Mouse (Mus musculus): ENCODE results near the gene Padi4. TPM values are rescaled to one million over a fixed set of nuclear protein-coding genes. Genes with fewer than 3 reads are reported as not detected.

Gene Padi4
- total RNA-seq, 1 experiment = 2.1 TPM

DNA sequence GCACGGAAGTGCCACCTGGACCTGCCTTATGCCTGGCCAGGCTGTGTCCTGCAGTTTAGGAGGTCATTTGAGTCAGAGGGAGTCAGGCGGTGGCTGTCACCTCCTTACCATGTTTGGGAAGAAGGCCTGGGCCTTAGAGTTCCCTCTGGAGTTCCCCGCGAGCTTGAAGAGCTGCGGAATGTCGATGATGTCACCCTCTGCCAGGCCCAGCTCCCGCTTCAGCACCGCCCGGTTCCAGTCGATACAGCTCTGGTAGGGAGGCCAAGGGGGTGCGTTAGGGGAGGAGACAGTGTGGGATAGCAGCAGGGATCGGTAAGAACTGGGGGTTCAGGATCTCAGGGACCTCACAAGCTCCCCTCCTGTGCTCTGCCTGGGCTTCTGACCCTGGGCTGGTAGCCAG is 26.1 kb downstream of the Padi4 start:
- in situ Hi-C loops (cut with MboI; ENCODE audit: low sequenced_read_pairs in 2 of 2, unreplicated experiment in 2 of 2) = no loop called here
- Histone ChIP-seq H3K9ac (ENCODE audit: insufficient read depth, low read depth, low read length, poor library complexity, severe bottlenecking) (no peak overlapping the region), H3K4me3 (ENCODE audit: insufficient read depth in 1 of 2, low read depth in 1 of 2, low read length in 2 of 2, poor library complexity in 1 of 2, severe bottlenecking in 1 of 2) (peak overlapping the region in 1 of 2 experiments; percentile 17; a peak in 1 of 4 replicates), H3K9me3 (ENCODE audit: control insufficient read depth, insufficient read depth, low read depth, low read length) (no peaks in the 10 kb centered on the region), H3K27ac (ENCODE audit: insufficient read depth, low read depth, low read length, poor library complexity, severe bottlenecking) (no peak overlapping the region), H3K4me1 (ENCODE audit: control insufficient read depth in 2 of 2, insufficient read depth in 2 of 2, low read length in 2 of 2, poor library complexity in 1 of 2) (peaks cover 0 to 5% of the 10 kb centered on the region in 2 experiments; a peak in 1 of 4 replicates), H3K36me3 (ENCODE audit: control insufficient read depth, insufficient read depth, low read length, poor library complexity, severe bottlenecking) (no peaks in the 10 kb centered on the region)
- TF ChIP-seq ZNF384 (IDR thresholded peaks at IDR 0.05; ENCODE audit: low read depth, low read length) (no peak), CHD2 (IDR thresholded peaks at IDR 0.05; ENCODE audit: low read depth, low read length) (no peak), HCFC1 (IDR thresholded peaks at IDR 0.05; ENCODE audit: borderline replicate concordance, insufficient read depth, low read length) (no peak), MAFK (IDR thresholded peaks at IDR 0.05; ENCODE audit: insufficient read depth, low read depth, low read length) (no peak), ZC3H11A (IDR thresholded peaks at IDR 0.05; ENCODE audit: borderline replicate concordance, low read depth, low read length) (no peak)
- no peak for DNase-seq (ENCODE audit: low read depth, low spot score)

DNA sequence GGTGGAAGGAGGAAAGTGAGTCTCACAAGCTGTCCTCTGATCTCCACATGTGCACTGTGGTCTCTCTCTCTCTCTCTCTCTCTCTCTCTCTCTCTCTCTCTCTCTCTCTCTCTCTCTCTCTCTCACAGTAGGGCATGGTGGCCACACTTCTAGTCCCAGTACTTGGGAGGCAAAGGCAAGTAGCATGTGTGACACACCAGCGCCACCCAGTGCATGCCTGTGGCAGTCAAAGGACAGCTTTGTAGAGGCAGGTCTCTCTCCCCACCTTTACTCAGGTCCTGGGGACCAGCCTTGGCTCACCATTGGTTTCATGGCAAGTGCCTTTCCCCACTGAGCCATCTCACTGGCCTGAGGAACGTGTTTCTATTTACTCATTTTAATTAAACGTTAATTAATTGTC is 29.4 kb downstream of the Padi4 start:
- no peak overlapping the region for H3K4me3 ChIP-seq (ENCODE audit: insufficient read depth in 1 of 2, low read depth in 1 of 2, low read length in 2 of 2, poor library complexity in 1 of 2, severe bottlenecking in 1 of 2)
- no peaks in the 10 kb centered on the region for H3K9me3 ChIP-seq (ENCODE audit: control insufficient read depth, insufficient read depth, low read depth, low read length)
- H3K36me3 ChIP-seq (ENCODE audit: control insufficient read depth, insufficient read depth, low read length, poor library complexity, severe bottlenecking) = no peaks in the 10 kb centered on the region
- no peak overlapping the region for H3K27ac ChIP-seq (ENCODE audit: insufficient read depth, low read depth, low read length, poor library complexity, severe bottlenecking)
- in situ Hi-C loops (cut with MboI; ENCODE audit: low sequenced_read_pairs in 2 of 2, unreplicated experiment in 2 of 2) = no loop called here
- H3K9ac ChIP-seq (ENCODE audit: insufficient read depth, low read depth, low read length, poor library complexity, severe bottlenecking) = no peak overlapping the region
- DNase-seq (ENCODE audit: low read depth, low spot score) = peak; percentile 53
- no peaks in the 10 kb centered on the region for H3K4me1 ChIP-seq (ENCODE audit: control insufficient read depth in 2 of 2, insufficient read depth in 2 of 2, low read length in 2 of 2, poor library complexity in 1 of 2)
- TF ChIP-seq MAFK (IDR thresholded peaks at IDR 0.05; ENCODE audit: insufficient read depth, low read depth, low read length) = no peak
- peak; percentile 69; the same call in 1 of the 2 replicates for TF ChIP-seq ZC3H11A (IDR thresholded peaks at IDR 0.05; ENCODE audit: borderline replicate concordance, low read depth, low read length)
- no peak for TF ChIP-seq CHD2 (IDR thresholded peaks at IDR 0.05; ENCODE audit: low read depth, low read length)

DNA sequence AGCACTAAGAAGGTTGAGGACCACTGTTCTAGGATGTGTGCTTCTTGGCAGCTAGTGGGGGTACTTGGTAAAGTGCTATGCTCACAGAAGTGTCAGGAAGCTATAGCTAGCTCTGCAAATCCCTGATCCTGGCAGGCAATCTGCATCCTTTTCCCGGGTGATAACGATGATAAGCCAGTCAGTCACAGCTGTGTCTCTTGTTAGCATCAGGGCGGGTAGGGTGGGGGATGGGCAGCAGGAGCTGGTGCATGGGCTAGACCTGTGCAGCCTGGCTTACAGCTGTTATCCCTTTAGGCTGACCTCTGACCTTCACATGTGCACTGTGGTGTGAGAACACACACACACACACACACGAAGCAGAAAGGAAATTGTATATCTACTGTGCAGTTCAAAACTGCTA is 30.9 kb downstream of the Padi4 start:
- in situ Hi-C loops (cut with MboI; ENCODE audit: low sequenced_read_pairs in 2 of 2, unreplicated experiment in 2 of 2) = no loop called here
- Histone ChIP-seq H3K9ac (ENCODE audit: insufficient read depth, low read depth, low read length, poor library complexity, severe bottlenecking) (no peak overlapping the region), H3K9me3 (ENCODE audit: control insufficient read depth, insufficient read depth, low read depth, low read length) (no peaks in the 10 kb centered on the region), H3K36me3 (ENCODE audit: control insufficient read depth, insufficient read depth, low read length, poor library complexity, severe bottlenecking) (no peaks in the 10 kb centered on the region), H3K27ac (ENCODE audit: insufficient read depth, low read depth, low read length, poor library complexity, severe bottlenecking) (no peak overlapping the region), H3K4me3 (ENCODE audit: insufficient read depth in 1 of 2, low read depth in 1 of 2, low read length in 2 of 2, poor library complexity in 1 of 2, severe bottlenecking in 1 of 2) (no peak overlapping the region), H3K4me1 (ENCODE audit: control insufficient read depth in 2 of 2, insufficient read depth in 2 of 2, low read length in 2 of 2, poor library complexity in 1 of 2) (no peaks in the 10 kb centered on the region)
- no peak for DNase-seq (ENCODE audit: low read depth, low spot score)
- TF ChIP-seq ZC3H11A (IDR thresholded peaks at IDR 0.05; ENCODE audit: borderline replicate concordance, low read depth, low read length) = no peak
- TF ChIP-seq CHD2 (IDR thresholded peaks at IDR 0.05; ENCODE audit: low read depth, low read length) = no peak
- no peak for TF ChIP-seq ZNF384 (IDR thresholded peaks at IDR 0.05; ENCODE audit: low read depth, low read length)
- TF ChIP-seq MAFK (IDR thresholded peaks at IDR 0.05; ENCODE audit: insufficient read depth, low read depth, low read length) = no peak
- no peak for TF ChIP-seq HCFC1 (IDR thresholded peaks at IDR 0.05; ENCODE audit: borderline replicate concordance, insufficient read depth, low read length)

DNA sequence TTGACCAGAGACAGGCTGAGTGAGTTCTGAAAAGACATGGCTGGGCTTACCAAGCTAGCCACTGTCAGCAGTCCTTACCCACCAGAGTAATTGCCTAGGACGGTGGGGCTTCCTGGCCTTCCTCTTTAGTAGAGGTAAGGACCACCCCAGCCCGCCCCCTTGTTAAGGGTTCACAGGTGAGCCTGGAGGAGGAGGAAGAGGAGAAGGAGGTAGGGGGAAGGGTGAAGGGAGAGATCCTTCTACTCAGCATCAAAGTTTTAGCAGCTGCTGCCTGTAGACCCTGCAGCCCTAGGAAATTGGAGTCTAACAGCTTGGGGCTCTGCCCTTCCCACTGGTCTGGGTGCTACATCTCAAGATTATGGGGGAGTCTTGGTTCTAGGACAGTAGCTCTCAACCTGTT is 31.5 kb downstream of the Padi4 start, which contains the start of gene Padi6:
Gene Padi6, minus strand, starts transcription at position 101 of the 400 bp plus-strand sequence.
- in situ Hi-C loops (cut with MboI; ENCODE audit: low sequenced_read_pairs in 2 of 2, unreplicated experiment in 2 of 2) = no loop called here
- no peak within 1 kb of the TSS for H3K4me3 ChIP-seq (ENCODE audit: insufficient read depth in 1 of 2, low read depth in 1 of 2, low read length in 2 of 2, poor library complexity in 1 of 2, severe bottlenecking in 1 of 2)

DNA sequence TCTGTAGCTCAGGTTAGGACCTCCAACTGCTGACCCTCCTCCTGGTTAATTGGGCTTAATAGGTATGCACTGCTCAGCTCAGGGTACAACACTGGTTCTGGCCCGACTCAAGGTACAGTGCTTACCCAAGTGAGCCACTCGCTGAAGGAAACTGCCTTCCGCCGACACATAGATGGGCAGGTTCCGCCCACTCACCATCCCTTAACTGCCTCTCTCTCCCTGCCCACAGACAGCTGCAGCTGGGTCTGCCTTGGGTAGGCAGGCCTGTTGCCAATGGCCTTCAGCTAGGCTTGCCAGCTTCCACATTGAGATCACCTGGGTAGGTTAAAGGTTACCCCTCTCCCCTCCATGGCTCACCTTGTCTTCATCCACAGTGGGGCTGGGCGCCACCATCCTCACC is 32.6 kb downstream of the Padi4 start:
- Histone ChIP-seq H3K9ac (ENCODE audit: insufficient read depth, low read depth, low read length, poor library complexity, severe bottlenecking) (no peak overlapping the region), H3K36me3 (ENCODE audit: control insufficient read depth, insufficient read depth, low read length, poor library complexity, severe bottlenecking) (no peaks in the 10 kb centered on the region), H3K9me3 (ENCODE audit: control insufficient read depth, insufficient read depth, low read depth, low read length) (no peaks in the 10 kb centered on the region), H3K4me3 (ENCODE audit: insufficient read depth in 1 of 2, low read depth in 1 of 2, low read length in 2 of 2, poor library complexity in 1 of 2, severe bottlenecking in 1 of 2) (no peak overlapping the region), H3K4me1 (ENCODE audit: control insufficient read depth in 2 of 2, insufficient read depth in 2 of 2, low read length in 2 of 2, poor library complexity in 1 of 2) (no peaks in the 10 kb centered on the region), H3K27ac (ENCODE audit: insufficient read depth, low read depth, low read length, poor library complexity, severe bottlenecking) (no peak overlapping the region)
- in situ Hi-C loops (cut with MboI; ENCODE audit: low sequenced_read_pairs in 2 of 2, unreplicated experiment in 2 of 2) = no loop called here
- TF ChIP-seq CHD2 (IDR thresholded peaks at IDR 0.05; ENCODE audit: low read depth, low read length) = no peak
- no peak for DNase-seq (ENCODE audit: low read depth, low spot score)

More for the DNA sequence above, 31.5 kb downstream of the Padi4 start, which contains the start of gene Padi6:
- TF ChIP-seq ZNF384 (IDR thresholded peaks at IDR 0.05; ENCODE audit: low read depth, low read length) = no peak
- TF ChIP-seq MAFK (IDR thresholded peaks at IDR 0.05; ENCODE audit: insufficient read depth, low read depth, low read length) = no peak
- TF ChIP-seq ZC3H11A (IDR thresholded peaks at IDR 0.05; ENCODE audit: borderline replicate concordance, low read depth, low read length) = no peak
- no peak for DNase-seq (ENCODE audit: low read depth, low spot score)
- H3K9me3 ChIP-seq (ENCODE audit: control insufficient read depth, insufficient read depth, low read depth, low read length) = no peaks in the 10 kb centered on the region
- no peaks in the 10 kb centered on the region for H3K36me3 ChIP-seq (ENCODE audit: control insufficient read depth, insufficient read depth, low read length, poor library complexity, severe bottlenecking)
- H3K4me1 ChIP-seq (ENCODE audit: control insufficient read depth in 2 of 2, insufficient read depth in 2 of 2, low read length in 2 of 2, poor library complexity in 1 of 2) = no peaks in the 10 kb centered on the region
- H3K27ac ChIP-seq (ENCODE audit: insufficient read depth, low read depth, low read length, poor library complexity, severe bottlenecking) = no peak within 1 kb of the TSS
- H3K9ac ChIP-seq (ENCODE audit: insufficient read depth, low read depth, low read length, poor library complexity, severe bottlenecking) = no peak within 1 kb of the TSS
